Mouse (Mus musculus) erythroid progenitor cell, adult 5-6 weeks (primary cell): ENCODE results near the gene 1700029F12Rik. TPM values are rescaled to one million over a fixed set of nuclear protein-coding genes. Genes with fewer than 3 reads are reported as not detected.

Experiments used
- ATAC-seq: replicated peaks from 2 replicates; pipeline ENCODE4 v1.8.0; 2016; ENCODE audit warnings: moderate number of reproducible peaks, mild to moderate bottlenecking, moderate TSS enrichment, inconsistent platforms; ENCODE audit not compliant: poor library complexity, low FRiP score, severe bottlenecking
- total RNA-seq, 2 experiments: library from RNA; stranded (forward) in 1 of 2; stranded (reverse) in 1 of 2; fragments of 150-400 nt in 1 of 2; fragments of 186-747, 209-891 nt in 1 of 2; gene quantifications; 2 replicates each; pipeline versions ENCODE4 v1.2.3 to v1.2.4; 2015 to 2017; ENCODE audit warnings: low replicate concordance in 2 of 2

The 1700029F12Rik gene
- total RNA-seq, 2 experiments from 2014 or later: not detected

DNA sequence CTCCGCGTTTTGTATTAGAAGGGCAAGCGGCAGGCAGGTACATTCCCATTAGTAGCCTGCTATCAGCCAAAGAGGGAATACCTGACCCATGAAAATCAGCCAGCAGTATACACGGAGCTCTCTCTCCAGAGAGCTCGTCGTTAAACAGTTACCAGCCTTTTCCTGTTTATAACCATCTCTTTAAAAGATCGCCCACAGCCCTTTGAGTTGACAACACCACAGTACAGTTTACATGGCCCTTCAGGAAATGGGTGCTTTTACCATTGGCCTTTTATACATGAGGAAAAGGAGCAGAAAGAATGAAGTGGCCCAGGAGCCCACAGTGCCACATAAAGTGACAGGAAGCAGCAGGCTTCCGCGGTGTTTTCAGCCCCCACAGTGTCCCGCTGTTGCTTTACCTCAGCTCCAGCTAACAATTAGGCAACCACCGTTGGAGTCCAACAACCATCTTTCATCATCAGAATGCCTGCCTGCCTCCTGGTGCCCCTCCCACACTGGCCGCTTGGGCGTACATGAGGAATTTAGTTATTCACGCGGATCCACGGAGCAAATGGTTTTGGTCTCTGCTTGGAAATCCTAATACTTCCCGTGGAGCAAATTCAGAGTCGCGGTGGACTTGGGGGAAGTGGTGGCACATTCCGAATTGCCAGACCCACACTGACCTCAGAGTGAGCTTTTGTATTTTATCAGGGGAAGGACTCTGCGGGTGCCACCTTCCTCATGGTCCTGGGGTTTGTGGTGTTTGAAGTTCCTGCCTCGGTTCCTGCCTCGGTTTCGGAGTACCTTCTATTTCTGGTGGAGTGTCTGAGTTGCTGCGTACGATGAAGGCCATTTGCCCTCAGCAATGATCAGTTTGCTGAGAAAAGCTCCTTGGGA is 50.7 kb downstream of the 1700029F12Rik start:
- ATAC-seq: no peak

DNA sequence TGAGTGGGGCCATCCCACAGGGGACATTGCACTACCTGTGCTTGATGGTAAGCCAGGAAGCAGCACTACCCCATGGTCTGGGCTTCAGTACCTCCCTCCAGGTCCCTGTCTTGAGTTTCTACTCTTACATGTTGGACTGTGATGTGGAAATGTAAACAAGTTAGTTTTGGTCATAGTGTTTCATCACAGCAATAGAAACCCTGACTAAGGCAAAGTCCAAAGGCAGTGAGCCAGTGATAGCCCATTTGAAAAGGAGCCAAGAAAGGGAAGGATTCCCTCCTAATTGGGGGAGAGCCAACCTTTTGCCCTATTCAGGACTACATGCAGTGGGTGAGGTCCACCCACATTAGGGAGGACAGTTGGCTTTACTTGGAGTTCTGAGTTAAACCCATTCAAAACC is 53.6 kb downstream of the 1700029F12Rik start:
- ATAC-seq: no peak

DNA sequence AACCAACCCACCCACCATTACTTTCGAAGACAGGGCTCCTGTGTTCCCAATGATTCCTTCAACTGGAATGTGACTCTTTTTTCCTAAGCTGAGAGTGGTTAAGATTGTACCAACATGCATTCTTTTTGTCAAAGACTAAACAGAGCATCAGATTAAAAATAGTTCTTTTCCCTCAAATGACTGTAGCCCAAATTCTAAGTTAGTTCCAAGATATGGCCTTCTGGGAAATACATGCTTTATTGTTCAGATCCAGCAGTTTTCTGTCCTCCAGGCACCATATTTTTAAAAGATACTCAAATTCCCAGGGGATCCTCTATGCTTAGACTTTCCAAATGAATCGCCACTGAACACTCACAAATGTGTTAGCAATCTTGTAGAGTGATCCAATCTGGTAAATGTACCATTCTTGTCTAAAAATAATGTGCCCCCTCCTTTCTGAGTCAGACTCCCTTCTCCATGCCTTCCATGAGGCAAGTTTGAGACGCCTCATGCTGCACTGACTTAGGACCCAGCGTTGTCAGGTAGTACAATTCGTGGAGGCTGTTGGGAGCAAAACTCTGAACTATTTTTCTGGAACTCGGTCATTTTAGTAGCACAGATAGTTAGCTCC is 57.1 kb downstream of the 1700029F12Rik start:
- ATAC-seq: no peak

DNA sequence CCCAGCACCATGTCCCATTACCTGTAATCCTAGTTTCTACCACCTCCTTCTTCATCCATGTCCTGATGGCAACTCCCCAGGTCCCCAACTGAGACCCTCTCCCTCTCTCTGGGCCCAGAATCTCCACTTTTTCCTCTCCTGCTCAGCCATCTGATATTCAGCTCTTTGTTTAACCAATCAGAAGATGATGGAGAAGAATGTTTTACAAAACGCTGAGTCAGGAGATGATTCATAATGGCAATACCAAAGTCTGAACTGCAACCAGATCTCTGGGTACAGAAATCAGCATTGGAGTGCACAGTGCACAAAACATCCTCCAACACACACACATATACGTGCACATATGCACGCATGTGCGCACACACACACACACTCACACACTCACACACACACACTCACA is 60.8 kb downstream of the 1700029F12Rik start:
- no peak for ATAC-seq

Other genes starting within 250 kb of the 1700029F12Rik start
- gene Gcnt4, start 109.7 kb downstream of the 1700029F12Rik start, total RNA-seq (2015; ENCODE audit: low replicate concordance): not detected in 2 replicates
- gene Gcnt4, start 109.7 kb downstream of the 1700029F12Rik start, total RNA-seq (2017; ENCODE audit: low replicate concordance): not detected in 2 replicates
- gene Fam169a, start 32.9 kb upstream of the 1700029F12Rik start, total RNA-seq (2015; ENCODE audit: low replicate concordance): 1.1 TPM in 1 of 2 replicates, not detected in the other
- gene Fam169a, start 32.9 kb upstream of the 1700029F12Rik start, total RNA-seq (2017; ENCODE audit: low replicate concordance): 1.4 and 1.9 TPM in 2 replicates
- gene Gm6169, start 64.9 kb upstream of the 1700029F12Rik start, total RNA-seq (2015; ENCODE audit: low replicate concordance): 5.0 and 11.3 TPM in 2 replicates
- 2.5 TPM in 1 of 2 replicates, not detected in the other for gene Gm6169, start 64.9 kb upstream of the 1700029F12Rik start, total RNA-seq (2017; ENCODE audit: low replicate concordance)
- gene Gfm2, start 103.6 kb upstream of the 1700029F12Rik start, total RNA-seq (2015; ENCODE audit: low replicate concordance): 6.3 and 11.2 TPM in 2 replicates
- gene Gfm2, start 103.6 kb upstream of the 1700029F12Rik start, total RNA-seq (2017; ENCODE audit: low replicate concordance): 8.2 and 23.6 TPM in 2 replicates
- gene Nsa2, start 103.6 kb upstream of the 1700029F12Rik start, total RNA-seq (2015; ENCODE audit: low replicate concordance): 52.0 and 132 TPM in 2 replicates
- gene Nsa2, start 103.6 kb upstream of the 1700029F12Rik start, total RNA-seq (2017; ENCODE audit: low replicate concordance): 70.3 and 93.3 TPM in 2 replicates
- 28.5 and 35.2 TPM in 2 replicates for gene Hexb, start 164.0 kb upstream of the 1700029F12Rik start, total RNA-seq (2015; ENCODE audit: low replicate concordance)
- 12.9 and 19.3 TPM in 2 replicates for gene Hexb, start 164.0 kb upstream of the 1700029F12Rik start, total RNA-seq (2017; ENCODE audit: low replicate concordance)
- gene Enc1, start 206.7 kb upstream of the 1700029F12Rik start, total RNA-seq (2015; ENCODE audit: low replicate concordance): 0.36 and 1.7 TPM in 2 replicates
- under 0.01 and 1.1 TPM in 2 replicates for gene Enc1, start 206.7 kb upstream of the 1700029F12Rik start, total RNA-seq (2017; ENCODE audit: low replicate concordance)